Mouse (Mus musculus) kidney, adult 2 months (tissue): Measurements from ENCODE around the gene Stat2.
"Not testable (repeated sequence)": the region's sequence is repeated elsewhere in the genome, so short reads cannot be mapped to it uniquely, and the experiment has no call there.

Experiments used
- CTCF ChIP-seq: fragments of 200-500 bp; conservative IDR thresholded peaks from 2 replicates; pipeline ENCODE4 v1.5.1; 2011; ENCODE audit warnings: low read depth, mild to moderate bottlenecking, control low read depth, low read length, moderate library complexity, mixed read lengths; ENCODE audit not compliant: insufficient read depth, insufficient read length
- POLR2A ChIP-seq: fragments of 200-500 bp; IDR thresholded peaks from one replicate; pipeline ENCODE4 v1.6.1; 2011; ENCODE audit warnings: low read depth, low read length, control low read depth

- TF ChIP-seq POLR2A, CTCF: not testable (repeated sequence)
Measured at GRCm38 (mm10) chr10:128290594-128290993, 20.2 kb downstream of the Stat2 start.
